Mouse (Mus musculus): ENCODE measurements around the gene Jarid2. TPM values are rescaled to one million over a fixed set of nuclear protein-coding genes. Genes with fewer than 3 reads are reported as not detected.

The Jarid2 gene
- polyA plus RNA-seq, 1 experiment = 3.1 TPM

DNA sequence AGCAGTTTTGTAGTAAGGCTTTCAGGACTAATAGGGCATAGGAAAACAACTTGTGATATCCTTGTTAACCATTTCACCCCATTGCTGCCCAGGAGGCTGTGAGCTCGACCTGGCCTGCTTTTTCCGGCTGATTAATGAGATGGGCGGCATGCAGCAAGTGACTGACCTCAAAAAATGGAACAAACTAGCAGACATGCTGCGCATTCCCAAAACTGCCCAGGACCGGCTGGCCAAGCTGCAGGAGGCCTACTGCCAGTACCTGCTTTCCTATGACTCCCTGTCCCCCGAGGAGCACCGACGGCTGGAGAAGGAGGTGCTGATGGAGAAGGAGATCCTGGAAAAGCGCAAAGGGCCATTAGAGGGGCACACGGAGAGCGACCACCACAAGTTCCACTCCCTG lies 176.9 kb downstream of the Jarid2 start:
- Histone ChIP-seq H3ac (ENCODE audit: control insufficient read depth, insufficient read length, low read depth) (no peak overlapping the region), H3K27me3 (ENCODE audit: control insufficient read depth, insufficient read depth, insufficient read length) (no peaks in the 10 kb centered on the region), H3K79me3 (ENCODE audit: low read depth) (no peaks in the 10 kb centered on the region), H3K79me2 (ENCODE audit: control insufficient read depth, insufficient read depth) (no peaks in the 10 kb centered on the region), H3K4me3 (ENCODE audit: insufficient read depth, poor library complexity, severe bottlenecking) (no peak overlapping the region), H3K36me3 (ENCODE audit: control insufficient read depth, insufficient read depth) (peaks cover 10% of the 10 kb centered on the region)
- TF ChIP-seq FOSL1 (IDR thresholded peaks at IDR 0.05; ENCODE audit: insufficient read depth, low read length, poor library complexity, severe bottlenecking) (no peak), MYOG (IDR thresholded peaks at IDR 0.05; ENCODE audit: control insufficient read depth, extremely low read depth, insufficient read length) (no peak), MAX (IDR thresholded peaks at IDR 0.05) (no peak), CEBPB (IDR thresholded peaks at IDR 0.05; ENCODE audit: low read depth) (no peak), USF1 (IDR thresholded peaks at IDR 0.05; ENCODE audit: low read depth) (no peak), MYOD1 (IDR thresholded peaks at IDR 0.05; ENCODE audit: control insufficient read depth, insufficient read length, low read depth) (no peak), CTCF (IDR thresholded peaks at IDR 0.05; ENCODE audit: control insufficient read depth, insufficient read depth, insufficient read length) (no peak)

DNA sequence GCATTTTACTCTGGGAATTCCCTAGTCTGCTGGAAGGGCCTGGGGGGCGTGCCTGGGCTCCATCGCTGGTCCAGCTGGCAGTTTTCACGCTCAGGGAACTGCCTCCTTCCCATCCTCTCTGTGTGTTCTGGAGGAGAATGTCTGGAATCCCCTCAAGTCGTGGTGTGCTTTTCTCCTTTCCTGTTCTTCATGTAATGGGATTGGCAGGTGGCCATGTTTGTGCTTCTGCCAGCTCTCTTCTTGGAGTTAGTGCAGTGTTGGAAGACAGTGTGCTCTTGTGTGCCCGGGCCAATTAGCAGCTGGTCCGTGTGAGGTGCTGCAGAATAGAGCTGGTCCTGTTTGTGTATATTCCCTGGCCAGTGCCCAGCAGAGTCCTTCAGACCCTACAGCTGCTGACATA lies 178.4 kb downstream of the Jarid2 start:
- Histone ChIP-seq H3K79me3 (ENCODE audit: low read depth) (no peaks in the 10 kb centered on the region), H3K27me3 (ENCODE audit: control insufficient read depth, insufficient read depth, insufficient read length) (no peaks in the 10 kb centered on the region), H3ac (ENCODE audit: control insufficient read depth, insufficient read length, low read depth) (no peak overlapping the region), H3K4me3 (ENCODE audit: insufficient read depth, poor library complexity, severe bottlenecking) (no peak overlapping the region), H3K79me2 (ENCODE audit: control insufficient read depth, insufficient read depth) (no peaks in the 10 kb centered on the region), H3K36me3 (ENCODE audit: control insufficient read depth, insufficient read depth) (peaks cover 10% of the 10 kb centered on the region)
- TF ChIP-seq MAX (IDR thresholded peaks at IDR 0.05) = no peak
- TF ChIP-seq MYOG (IDR thresholded peaks at IDR 0.05; ENCODE audit: control insufficient read depth, extremely low read depth, insufficient read length) = no peak
- no peak for TF ChIP-seq MYOD1 (IDR thresholded peaks at IDR 0.05; ENCODE audit: control insufficient read depth, insufficient read length, low read depth)
- no peak for TF ChIP-seq FOSL1 (IDR thresholded peaks at IDR 0.05; ENCODE audit: insufficient read depth, low read length, poor library complexity, severe bottlenecking)
- TF ChIP-seq CTCF (IDR thresholded peaks at IDR 0.05; ENCODE audit: control insufficient read depth, insufficient read depth, insufficient read length) = no peak

DNA sequence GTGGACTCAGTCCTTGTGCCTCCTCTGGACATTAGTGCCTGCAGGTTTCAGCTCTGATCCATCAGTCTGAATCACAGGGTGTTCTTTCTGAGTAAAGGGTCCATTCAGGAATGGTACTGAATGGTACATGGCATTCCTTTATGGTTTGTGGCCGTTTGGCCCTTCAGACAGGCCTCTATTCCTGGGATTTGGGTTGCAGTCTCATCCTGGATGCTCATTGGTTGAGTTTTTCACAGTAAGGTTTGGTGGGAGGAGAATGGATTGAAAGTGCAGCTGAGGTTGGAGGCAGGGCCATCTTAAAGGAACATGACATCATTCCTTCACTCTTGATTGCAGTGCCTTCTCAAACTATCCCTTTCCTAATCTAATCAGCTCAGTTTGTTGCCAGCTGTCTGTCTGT lies 179.5 kb downstream of the Jarid2 start:
- H3K36me3 ChIP-seq (ENCODE audit: control insufficient read depth, insufficient read depth) = peaks cover 13% of the 10 kb centered on the region
- no peaks in the 10 kb centered on the region for H3K79me3 ChIP-seq (ENCODE audit: low read depth)
- H3K27me3 ChIP-seq (ENCODE audit: control insufficient read depth, insufficient read depth, insufficient read length) = no peaks in the 10 kb centered on the region
- no peak for TF ChIP-seq MAX (IDR thresholded peaks at IDR 0.05)
- no peak for TF ChIP-seq MYOD1 (IDR thresholded peaks at IDR 0.05; ENCODE audit: control insufficient read depth, insufficient read length, low read depth)
- TF ChIP-seq CEBPB (IDR thresholded peaks at IDR 0.05; ENCODE audit: low read depth) = no peak
- no peak for TF ChIP-seq USF1 (IDR thresholded peaks at IDR 0.05; ENCODE audit: low read depth)
- TF ChIP-seq FOSL1 (IDR thresholded peaks at IDR 0.05; ENCODE audit: insufficient read depth, low read length, poor library complexity, severe bottlenecking) = no peak
- no peak for TF ChIP-seq CTCF (IDR thresholded peaks at IDR 0.05; ENCODE audit: control insufficient read depth, insufficient read depth, insufficient read length)
- TF ChIP-seq MYOG (IDR thresholded peaks at IDR 0.05; ENCODE audit: control insufficient read depth, extremely low read depth, insufficient read length) = no peak
- H3K79me2 ChIP-seq (ENCODE audit: control insufficient read depth, insufficient read depth) = no peaks in the 10 kb centered on the region
- no peak overlapping the region for H3K4me3 ChIP-seq (ENCODE audit: insufficient read depth, poor library complexity, severe bottlenecking)
- no peak overlapping the region for H3ac ChIP-seq (ENCODE audit: control insufficient read depth, insufficient read length, low read depth)

DNA sequence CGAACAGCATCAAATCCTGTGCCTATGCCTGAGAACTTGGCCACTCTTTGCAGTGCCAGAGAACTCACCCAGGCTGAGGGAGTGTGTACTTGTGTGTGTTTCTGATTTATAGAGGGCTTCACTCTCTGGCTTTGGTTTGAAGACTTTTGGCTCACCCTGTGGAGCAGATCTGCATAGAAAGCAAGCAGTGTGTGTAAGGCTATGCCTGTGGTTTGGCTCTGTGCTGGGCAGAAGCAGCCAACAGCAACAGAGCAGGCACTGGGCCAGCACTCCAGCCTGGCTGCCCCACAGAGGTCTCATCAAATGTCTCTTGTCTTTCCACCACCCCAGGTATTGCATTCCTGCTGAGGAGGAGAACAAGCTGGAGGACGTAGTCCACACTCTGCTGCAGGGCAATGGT lies 183.6 kb downstream of the Jarid2 start:
- no peak overlapping the region for H3K4me3 ChIP-seq (ENCODE audit: insufficient read depth, poor library complexity, severe bottlenecking)
- peaks cover 36% of the 10 kb centered on the region for H3K36me3 ChIP-seq (ENCODE audit: control insufficient read depth, insufficient read depth)
- TF ChIP-seq MAX (IDR thresholded peaks at IDR 0.05) = no peak
- no peak for TF ChIP-seq USF1 (IDR thresholded peaks at IDR 0.05; ENCODE audit: low read depth)
- no peak for TF ChIP-seq CTCF (IDR thresholded peaks at IDR 0.05; ENCODE audit: control insufficient read depth, insufficient read depth, insufficient read length)
- TF ChIP-seq MYOD1 (IDR thresholded peaks at IDR 0.05; ENCODE audit: control insufficient read depth, insufficient read length, low read depth) = no peak
- no peak for TF ChIP-seq MYOG (IDR thresholded peaks at IDR 0.05; ENCODE audit: control insufficient read depth, extremely low read depth, insufficient read length)
- TF ChIP-seq FOSL1 (IDR thresholded peaks at IDR 0.05; ENCODE audit: insufficient read depth, low read length, poor library complexity, severe bottlenecking) = no peak
- TF ChIP-seq CEBPB (IDR thresholded peaks at IDR 0.05; ENCODE audit: low read depth) = no peak
- no peaks in the 10 kb centered on the region for H3K27me3 ChIP-seq (ENCODE audit: control insufficient read depth, insufficient read depth, insufficient read length)
- H3K79me2 ChIP-seq (ENCODE audit: control insufficient read depth, insufficient read depth) = no peaks in the 10 kb centered on the region
- no peak overlapping the region for H3ac ChIP-seq (ENCODE audit: control insufficient read depth, insufficient read length, low read depth)
- H3K79me3 ChIP-seq (ENCODE audit: low read depth) = no peaks in the 10 kb centered on the region

DNA sequence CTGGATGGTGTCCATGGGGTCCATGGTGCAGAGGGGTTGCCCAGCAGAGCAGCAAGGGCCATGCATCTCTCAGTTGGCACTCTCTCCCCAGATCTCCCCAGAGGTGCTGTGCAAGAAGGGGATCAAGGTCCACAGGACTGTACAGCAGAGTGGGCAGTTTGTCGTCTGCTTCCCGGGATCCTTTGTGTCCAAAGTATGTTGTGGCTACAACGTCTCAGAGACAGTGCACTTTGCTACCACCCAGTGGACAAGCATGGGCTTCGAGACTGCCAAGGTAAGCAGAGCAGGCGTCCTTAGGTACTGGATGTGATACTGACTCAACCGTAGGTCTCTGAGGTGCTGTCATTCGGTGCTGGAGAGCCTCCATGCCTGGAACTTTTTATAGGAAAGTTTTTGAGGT lies 184.3 kb downstream of the Jarid2 start:
- H3K4me3 ChIP-seq (ENCODE audit: insufficient read depth, poor library complexity, severe bottlenecking) = no peak overlapping the region
- no peaks in the 10 kb centered on the region for H3K27me3 ChIP-seq (ENCODE audit: control insufficient read depth, insufficient read depth, insufficient read length)
- TF ChIP-seq MYOG (IDR thresholded peaks at IDR 0.05; ENCODE audit: control insufficient read depth, extremely low read depth, insufficient read length) (no peak), USF1 (IDR thresholded peaks at IDR 0.05; ENCODE audit: low read depth) (no peak)
- H3K36me3 ChIP-seq (ENCODE audit: control insufficient read depth, insufficient read depth) = peaks cover 42% of the 10 kb centered on the region
- no peaks in the 10 kb centered on the region for H3K79me3 ChIP-seq (ENCODE audit: low read depth)
- H3K79me2 ChIP-seq (ENCODE audit: control insufficient read depth, insufficient read depth) = no peaks in the 10 kb centered on the region
- H3ac ChIP-seq (ENCODE audit: control insufficient read depth, insufficient read length, low read depth) = no peak overlapping the region

DNA sequence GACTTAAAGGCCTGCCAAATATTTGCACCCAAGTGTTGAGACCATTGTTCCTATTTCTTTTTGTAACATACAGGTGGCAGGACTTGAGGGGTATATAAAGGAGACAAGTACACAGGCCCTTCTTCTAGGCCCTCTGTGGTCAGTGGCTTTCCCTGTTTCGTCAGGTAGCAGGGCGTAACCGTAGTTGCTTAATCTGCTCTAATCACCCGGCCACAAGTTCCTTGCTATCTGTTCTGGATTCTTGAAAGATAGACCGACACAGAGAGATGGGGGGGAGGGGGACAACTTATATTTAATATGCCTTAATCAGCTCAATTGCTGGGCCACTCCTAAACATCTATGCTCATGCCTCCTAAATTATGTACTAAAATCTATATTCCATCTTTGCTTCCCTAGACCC lies 186.1 kb downstream of the Jarid2 start:
- H3K36me3 ChIP-seq (ENCODE audit: control insufficient read depth, insufficient read depth) = peaks cover 47% of the 10 kb centered on the region
- no peaks in the 10 kb centered on the region for H3K79me2 ChIP-seq (ENCODE audit: control insufficient read depth, insufficient read depth)
- no peaks in the 10 kb centered on the region for H3K79me3 ChIP-seq (ENCODE audit: low read depth)
- H3K4me3 ChIP-seq (ENCODE audit: insufficient read depth, poor library complexity, severe bottlenecking) = no peak overlapping the region
- no peak overlapping the region for H3ac ChIP-seq (ENCODE audit: control insufficient read depth, insufficient read length, low read depth)
- TF ChIP-seq CEBPB (IDR thresholded peaks at IDR 0.05; ENCODE audit: low read depth) (no peak), CTCF (IDR thresholded peaks at IDR 0.05; ENCODE audit: control insufficient read depth, insufficient read depth, insufficient read length) (no peak), MYOG (IDR thresholded peaks at IDR 0.05; ENCODE audit: control insufficient read depth, extremely low read depth, insufficient read length) (no peak), USF1 (IDR thresholded peaks at IDR 0.05; ENCODE audit: low read depth) (no peak), MAX (IDR thresholded peaks at IDR 0.05) (no peak), FOSL1 (IDR thresholded peaks at IDR 0.05; ENCODE audit: insufficient read depth, low read length, poor library complexity, severe bottlenecking) (no peak), MYOD1 (IDR thresholded peaks at IDR 0.05; ENCODE audit: control insufficient read depth, insufficient read length, low read depth) (no peak)
- H3K27me3 ChIP-seq (ENCODE audit: control insufficient read depth, insufficient read depth, insufficient read length) = no peaks in the 10 kb centered on the region
